Mouse (Mus musculus): ENCODE measurements at regions not wholly inside any gene's neighbourhood (a gene's known extent, or its start where the extent isn't known, plus 50 kb on each side); places are given as distances from the start of the nearest gene placed in this dataset.

DNA sequence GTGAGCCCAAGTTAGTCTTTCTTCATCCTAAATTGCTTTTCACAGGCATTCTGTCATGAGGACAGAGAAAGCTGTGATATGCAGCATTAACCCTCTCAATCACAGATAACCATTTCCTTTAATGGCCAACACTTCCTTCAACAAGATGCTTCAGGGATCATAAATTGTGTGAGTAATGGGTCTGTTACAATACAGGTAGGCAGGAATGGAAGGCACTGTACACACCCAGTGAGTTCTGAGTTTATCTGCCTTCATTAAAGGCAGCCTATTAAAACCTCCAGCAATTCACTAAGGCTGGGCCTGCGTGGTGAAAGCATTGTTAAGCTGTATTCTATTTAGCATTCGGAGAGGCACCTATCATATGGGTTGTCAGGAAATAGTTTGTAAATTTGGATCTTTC is 248.2 kb upstream of the Htr2a start:
- no peak for DNase-seq

DNA sequence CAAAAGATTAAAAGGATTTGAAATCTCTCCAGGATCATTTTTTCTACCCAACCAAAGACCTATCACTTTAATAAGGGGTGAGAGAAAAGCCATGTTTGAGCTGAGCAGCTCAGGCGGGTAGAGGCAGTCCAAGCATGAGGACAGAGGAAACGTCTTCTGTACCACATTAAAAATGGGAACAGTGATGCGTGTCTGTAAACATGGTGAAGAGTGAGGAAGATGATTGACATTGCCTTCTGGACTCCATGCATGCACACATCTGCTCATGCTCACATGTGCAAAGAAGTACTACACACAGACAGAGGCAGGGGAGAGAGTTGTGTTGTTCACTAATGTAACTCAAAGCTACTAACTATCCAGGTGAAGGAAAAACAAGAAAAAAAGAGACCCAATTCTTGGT is 243.4 kb upstream of the Htr2a start:
- DNase-seq = no peak

DNA sequence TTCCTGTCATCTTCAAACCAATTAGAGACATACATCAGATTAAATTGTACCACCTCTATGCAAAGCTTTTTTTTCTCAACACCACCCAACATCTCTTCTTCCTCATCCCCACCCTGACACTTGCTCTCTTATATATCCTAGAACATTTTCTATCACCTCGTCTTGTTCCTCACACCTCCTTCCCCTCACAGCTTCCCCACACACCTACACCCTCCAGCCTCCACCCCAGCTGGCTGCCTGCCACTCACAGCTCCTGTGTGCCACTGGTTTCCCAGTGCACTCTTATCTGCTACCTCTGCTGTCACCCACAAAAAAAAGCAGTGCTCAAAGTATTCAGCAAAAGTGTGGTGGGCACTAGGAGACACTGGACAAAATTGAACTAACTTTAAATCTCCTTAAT is 231.2 kb upstream of the Htr2a start:
- DNase-seq = no peak

DNA sequence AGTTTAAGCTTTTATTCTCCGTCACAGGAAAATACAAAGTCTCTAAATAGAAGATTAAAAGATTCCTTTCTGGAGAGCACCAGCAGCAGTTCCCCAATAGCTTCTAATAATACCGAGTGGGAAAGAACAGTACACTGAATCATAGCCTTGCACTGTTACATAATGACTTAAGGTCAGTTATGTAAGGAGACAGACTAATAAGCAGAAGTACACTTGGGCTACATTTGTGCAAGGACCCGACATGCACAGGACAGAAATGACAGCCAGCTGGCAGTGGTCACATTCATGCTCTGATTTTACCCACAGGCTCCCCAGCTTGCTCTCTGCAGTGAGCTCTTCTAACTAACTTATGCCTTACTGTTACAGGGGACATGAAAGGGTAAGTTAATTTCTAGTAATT is 212.4 kb upstream of the Htr2a start:
- DNase-seq = peak; percentile 6 to 8

DNA sequence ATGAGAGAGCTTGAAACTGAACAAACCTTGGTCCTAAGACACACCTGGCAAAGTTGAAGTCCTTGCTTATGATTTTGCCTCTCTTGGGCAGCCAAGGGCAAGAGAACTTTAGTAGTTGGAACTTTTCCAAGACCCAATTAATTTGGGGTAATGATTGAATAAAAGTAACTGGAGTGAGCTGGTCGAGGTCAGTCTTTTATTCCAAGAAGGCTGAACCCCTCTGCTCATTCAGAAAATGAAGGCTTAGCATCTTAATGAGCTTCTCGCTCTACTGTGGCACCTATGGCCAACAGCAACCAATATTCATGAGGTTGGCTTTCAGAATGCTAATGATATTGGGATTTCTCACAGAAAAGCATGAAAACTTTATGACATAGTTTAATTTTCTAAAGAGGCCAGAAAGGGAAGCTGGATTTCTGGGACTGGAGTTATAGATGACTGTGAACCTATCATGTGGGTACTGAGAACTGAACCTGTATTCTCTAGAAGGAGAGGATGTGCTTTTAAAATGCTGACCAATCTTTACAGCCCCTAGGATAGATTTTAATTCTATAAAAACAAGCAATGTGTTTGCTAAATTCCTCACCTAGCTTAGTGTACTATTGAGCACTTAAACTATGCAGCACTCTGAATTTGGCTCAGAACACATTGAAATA is 176.5 kb upstream of the Htr2a start:
- no peak for DNase-seq

GRCm38 (mm10) chr14:74495504-74495903 is 145.1 kb upstream of the Htr2a start:
- DNase-seq = no peak

DNA sequence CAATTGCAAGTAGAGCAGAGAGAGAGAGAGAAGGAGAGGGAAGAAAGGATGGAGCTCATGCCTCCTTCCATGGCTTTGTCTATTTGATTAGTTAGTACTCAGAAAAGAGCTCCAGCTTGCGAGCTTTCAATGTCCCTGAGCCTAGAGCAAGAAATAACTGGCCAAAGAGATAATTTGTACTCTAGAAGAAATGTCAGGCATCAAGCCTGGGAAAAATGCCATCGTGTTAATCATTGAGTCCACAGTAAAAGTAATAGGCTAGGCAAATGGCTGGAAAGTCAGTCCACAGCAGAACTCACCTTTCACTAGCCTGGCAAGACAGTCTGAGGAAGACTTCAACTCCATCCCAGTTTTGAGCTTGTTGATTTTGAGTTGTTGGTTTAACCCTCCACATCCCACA is 129.1 kb upstream of the Htr2a start:
- no peak for DNase-seq

GRCm38 (mm10) chr14:74516451-74516850 is 124.2 kb upstream of the Htr2a start:
- no peak for DNase-seq

GRCm38 (mm10) chr14:74519531-74519930 is 121.1 kb upstream of the Htr2a start:
- DNase-seq = no peak

- no peak for DNase-seq
These were observed 119.0 kb upstream of the Htr2a start for GRCm38 (mm10) chr14:74521669-74522068.

DNA sequence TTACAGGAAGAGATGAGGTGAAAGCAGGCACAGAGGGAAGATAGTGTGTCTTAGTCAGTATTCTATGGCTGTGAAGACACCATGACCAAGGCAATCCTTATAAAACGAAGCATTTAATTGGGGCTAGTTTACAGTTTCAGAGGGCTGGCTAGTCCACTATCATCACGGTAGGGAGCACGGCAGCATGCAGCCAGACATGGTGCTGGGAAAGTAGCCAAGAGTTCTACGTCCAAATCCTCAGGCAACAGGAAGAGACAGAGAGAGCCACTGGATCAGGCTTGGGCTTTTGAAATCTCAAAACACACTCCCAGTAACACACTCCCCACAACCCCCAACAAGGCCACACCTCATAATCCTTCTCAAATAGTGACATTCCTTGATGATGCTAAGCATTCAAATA is 113.4 kb upstream of the Htr2a start:
- no peak for DNase-seq

DNA sequence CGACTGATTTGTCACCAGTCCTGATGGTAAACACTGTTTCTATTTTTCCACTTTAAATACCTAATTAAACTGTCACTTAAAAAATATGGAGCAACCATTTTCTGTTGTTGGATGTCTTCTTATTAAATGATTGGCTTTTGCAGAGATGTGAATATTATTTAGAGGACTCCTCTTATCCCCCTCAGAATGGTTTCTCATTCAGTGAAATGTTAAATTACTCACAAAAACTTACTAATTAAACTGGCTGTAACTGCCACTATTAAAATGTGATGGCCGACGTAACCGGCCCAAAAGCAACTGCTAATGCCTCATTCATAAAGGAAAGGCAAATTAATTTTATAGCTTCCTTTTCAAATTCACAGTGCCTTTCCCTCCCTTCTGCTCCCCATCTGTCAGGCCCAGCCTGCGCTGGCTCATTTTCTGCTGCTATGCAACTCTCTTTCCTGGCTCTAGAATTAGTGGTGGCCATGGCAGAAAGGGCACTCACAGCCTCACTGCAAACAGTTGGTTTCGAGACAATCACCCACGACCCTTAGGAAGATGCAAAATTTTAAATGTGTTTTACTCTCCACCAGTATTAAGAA is 111.2 kb upstream of the Htr2a start:
- DNase-seq = peak; percentile 53 to 58

GRCm38 (mm10) chr14:74538187-74538586 is 102.5 kb upstream of the Htr2a start:
- no peak for DNase-seq

DNA sequence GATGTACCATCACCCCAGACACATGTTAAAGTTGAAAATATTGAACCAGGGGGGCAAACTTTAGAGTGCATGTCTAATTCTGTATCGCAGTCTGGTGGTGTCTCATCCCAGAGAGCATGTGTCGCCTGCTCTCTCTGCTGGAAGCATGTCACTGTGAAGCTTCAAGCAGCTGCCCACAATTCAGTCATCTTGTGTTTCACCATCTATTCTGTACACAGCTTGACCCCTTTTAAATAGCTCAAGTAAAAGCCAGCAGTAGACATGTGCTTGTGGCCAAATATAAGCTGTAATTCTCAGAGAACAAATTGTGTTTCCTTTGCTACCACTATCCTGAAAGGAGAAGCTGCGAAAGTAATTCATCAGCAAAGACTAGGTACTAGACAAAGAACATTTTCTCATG is 96.6 kb upstream of the Htr2a start:
- no peak for DNase-seq

DNA sequence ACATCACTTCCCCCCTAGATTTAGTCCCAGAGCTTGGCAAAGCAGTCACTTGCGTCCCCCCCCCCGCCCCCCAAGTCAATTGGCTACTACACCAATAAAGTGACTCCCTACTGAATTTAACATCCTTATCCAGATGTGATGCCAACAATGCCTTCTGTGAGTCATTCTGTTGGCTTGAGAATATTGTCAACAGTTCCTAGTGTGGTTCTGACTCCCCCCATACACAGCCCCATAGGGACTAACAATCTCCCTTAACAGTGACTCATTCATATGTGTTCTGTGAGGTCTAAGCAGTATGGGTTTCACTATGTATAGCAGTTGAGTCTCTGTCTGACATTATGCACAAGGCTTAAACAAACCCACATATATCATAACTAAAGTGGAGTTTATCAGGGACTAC is 89.5 kb upstream of the Htr2a start:
- no peak for DNase-seq

DNA sequence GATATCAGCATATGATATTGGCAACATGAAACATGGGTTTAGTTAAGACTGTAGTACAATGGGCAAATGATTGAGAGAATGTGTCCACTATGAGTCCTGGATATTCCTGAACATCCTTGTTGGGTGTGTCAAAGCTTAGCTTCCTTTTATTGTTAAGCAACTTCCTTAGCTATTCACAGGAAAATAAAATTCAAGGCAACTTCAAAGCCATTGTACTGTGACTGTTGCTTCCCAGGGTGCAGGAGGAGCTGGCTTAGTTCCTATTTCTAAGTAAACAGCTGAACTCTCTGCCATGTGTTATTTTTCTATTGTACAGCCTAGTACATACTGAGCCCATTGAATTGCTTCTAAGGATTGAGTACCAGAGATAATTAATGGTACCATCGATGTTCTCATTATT is 87.0 kb upstream of the Htr2a start:
- no peak for DNase-seq

DNA sequence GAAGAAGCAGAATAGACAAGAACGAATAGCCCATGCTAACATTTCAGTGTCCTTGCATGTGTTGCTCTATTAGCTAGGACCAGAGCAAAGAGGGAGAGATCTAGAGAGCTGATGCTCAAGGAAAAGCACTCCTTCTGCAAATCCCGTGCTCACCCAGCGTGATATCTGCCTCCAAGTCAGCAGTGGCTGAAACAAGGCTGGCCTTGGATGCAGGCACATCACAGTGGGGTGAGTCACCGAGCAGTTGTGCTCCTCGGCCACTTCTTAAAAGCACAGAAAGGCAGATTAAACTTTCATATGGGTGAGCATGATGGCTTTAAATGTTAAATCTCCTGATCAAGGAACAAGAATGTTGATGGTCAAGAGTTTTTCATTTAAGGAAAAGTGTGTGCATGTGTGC is 82.3 kb upstream of the Htr2a start:
- DNase-seq = no peak
